Mouse (Mus musculus): ENCODE results near the gene Nectin3. TPM values are rescaled to one million over a fixed set of nuclear protein-coding genes. Genes with fewer than 3 reads are reported as not detected.

Gene Nectin3
- polyA plus RNA-seq, 1 experiment from 2014 or later, result 44.5 TPM

GRCm38 (mm10) chr16:46416177-46416576 is 82.1 kb downstream of the Nectin3 start:
- Histone ChIP-seq H3K4me2 (no peak overlapping the region), H3K9ac (no peak overlapping the region), H3K27me3 (ENCODE audit: insufficient read depth, low read length) (no peaks in the 10 kb centered on the region), H3K4me1 (ENCODE audit: insufficient read depth) (no peaks in the 10 kb centered on the region), H3K36me3 (ENCODE audit: insufficient read depth) (0 out of 2 replicates have a peak, but pooled peaks cover 4% of the 10 kb centered on the region), H3K4me3 (ENCODE audit: low read depth, low read length) (no peak overlapping the region), H3K27ac (ENCODE audit: low read depth) (no peak overlapping the region), H3K9me3 (ENCODE audit: low read depth, low read length) (no peaks in the 10 kb centered on the region)
- 89% methylated on average over 3 of the region's 3 CpGs for WGBS
- no peak for ATAC-seq (ENCODE audit: insufficient read depth)
- no peak for DNase-seq
- no peak for TF ChIP-seq CTCF (IDR thresholded peaks at IDR 0.05; ENCODE audit: low read depth)

GRCm38 (mm10) chr16:46410739-46411057 is 87.6 kb downstream of the Nectin3 start:
- Histone ChIP-seq H3K9ac (no peak overlapping the region), H3K9me3 (ENCODE audit: low read depth, low read length) (no peaks in the 10 kb centered on the region), H3K4me3 (ENCODE audit: low read depth, low read length) (no peak overlapping the region), H3K4me1 (ENCODE audit: insufficient read depth) (no peaks in the 10 kb centered on the region), H3K27me3 (ENCODE audit: insufficient read depth, low read length) (no peaks in the 10 kb centered on the region), H3K36me3 (ENCODE audit: insufficient read depth) (no peaks in the 10 kb centered on the region), H3K4me2 (no peak overlapping the region), H3K27ac (ENCODE audit: low read depth) (peak overlapping the region; percentile 38; the same call in 1 of the 2 replicates)
- no peak for TF ChIP-seq CTCF (IDR thresholded peaks at IDR 0.05; ENCODE audit: low read depth)
- 61% methylated on average over 3 of the region's 3 CpGs for WGBS
- ATAC-seq (ENCODE audit: insufficient read depth) (0 out of 2 replicates have a peak, but pooled peaks have one; percentile 28), DNase-seq (no peak)

DNA sequence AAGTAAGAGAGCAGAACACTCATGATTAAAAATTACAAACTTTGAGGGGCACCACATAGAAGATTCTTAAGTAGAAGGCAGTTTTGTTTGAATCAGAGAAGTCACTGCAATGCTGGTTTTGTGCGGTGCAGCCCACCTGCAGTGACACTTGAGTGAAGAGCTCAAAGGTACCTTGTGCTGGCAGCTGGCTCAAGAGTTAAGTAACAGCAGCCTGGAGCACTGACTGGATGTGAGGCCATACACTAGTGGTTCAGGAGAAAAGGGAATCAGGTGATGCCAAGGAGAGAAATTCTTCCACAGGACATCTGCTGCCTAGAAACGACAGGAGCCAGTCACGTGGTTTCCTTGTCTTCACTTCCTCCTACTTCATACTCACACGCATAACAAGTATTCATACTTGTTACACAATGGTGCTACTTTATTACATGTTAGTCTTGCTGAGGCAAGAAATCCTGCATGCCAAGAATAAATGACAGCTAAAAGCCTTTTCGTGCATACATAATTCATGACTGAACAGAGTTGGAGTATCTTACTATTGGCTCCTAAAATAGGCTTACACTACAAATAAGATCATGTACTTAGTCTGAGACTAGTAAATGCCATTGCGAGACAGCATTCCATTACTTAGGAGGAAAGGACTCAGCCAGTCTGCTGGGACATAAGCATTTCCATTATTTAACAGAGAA is 88.1 kb downstream of the Nectin3 start:
- Histone ChIP-seq H3K27me3 (ENCODE audit: insufficient read depth, low read length) (no peaks in the 10 kb centered on the region), H3K9me3 (ENCODE audit: low read depth, low read length) (no peaks in the 10 kb centered on the region), H3K27ac (ENCODE audit: low read depth) (peak overlapping the region; percentile 38; the same call in 1 of the 2 replicates), H3K4me3 (ENCODE audit: low read depth, low read length) (no peak overlapping the region), H3K36me3 (ENCODE audit: insufficient read depth) (0 out of 2 replicates have a peak, but pooled peaks cover 3% of the 10 kb centered on the region), H3K4me1 (ENCODE audit: insufficient read depth) (no peaks in the 10 kb centered on the region), H3K9ac (no peak overlapping the region), H3K4me2 (no peak overlapping the region)
- 62% methylated on average over 6 of the region's 6 CpGs for WGBS
- DNase-seq (peak; percentile 5), ATAC-seq (ENCODE audit: insufficient read depth) (peak; percentile 52)
- no peak for TF ChIP-seq CTCF (IDR thresholded peaks at IDR 0.05; ENCODE audit: low read depth)

DNA sequence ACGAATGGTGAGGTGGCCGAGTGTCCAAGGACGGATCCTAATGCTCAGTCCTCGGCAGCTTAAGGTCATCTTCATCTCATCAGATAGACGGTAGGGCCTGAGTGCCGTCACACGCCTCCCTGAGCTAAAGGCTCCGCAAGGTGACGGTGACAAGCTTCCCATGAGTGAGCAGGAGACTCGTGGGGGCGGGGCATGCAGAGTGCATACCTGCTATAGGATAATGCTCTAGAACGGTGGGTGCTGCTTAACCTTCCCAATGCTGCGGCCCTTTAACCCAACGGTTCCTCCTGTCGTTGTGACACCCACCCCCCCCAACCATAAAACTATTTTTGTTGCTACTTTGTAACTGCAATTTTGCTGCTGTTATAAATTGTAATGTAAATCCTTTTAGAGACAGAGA is 90.3 kb downstream of the Nectin3 start:
- TF ChIP-seq CTCF (IDR thresholded peaks at IDR 0.05; ENCODE audit: low read depth), result no peak
- no peak overlapping the region for H3K9ac ChIP-seq
- H3K36me3 ChIP-seq (ENCODE audit: insufficient read depth), result 0 out of 2 replicates have a peak, but pooled peaks cover 3% of the 10 kb centered on the region
- H3K9me3 ChIP-seq (ENCODE audit: low read depth, low read length), result no peaks in the 10 kb centered on the region
- DNase-seq (no peak), ATAC-seq (ENCODE audit: insufficient read depth) (no peak)
- H3K27ac ChIP-seq (ENCODE audit: low read depth), result no peak overlapping the region
- WGBS, result 87% methylated on average over 15 of the region's 15 CpGs
- no peak overlapping the region for H3K4me3 ChIP-seq (ENCODE audit: low read depth, low read length)
- no peaks in the 10 kb centered on the region for H3K27me3 ChIP-seq (ENCODE audit: insufficient read depth, low read length)
- no peaks in the 10 kb centered on the region for H3K4me1 ChIP-seq (ENCODE audit: insufficient read depth)
- no peak overlapping the region for H3K4me2 ChIP-seq

DNA sequence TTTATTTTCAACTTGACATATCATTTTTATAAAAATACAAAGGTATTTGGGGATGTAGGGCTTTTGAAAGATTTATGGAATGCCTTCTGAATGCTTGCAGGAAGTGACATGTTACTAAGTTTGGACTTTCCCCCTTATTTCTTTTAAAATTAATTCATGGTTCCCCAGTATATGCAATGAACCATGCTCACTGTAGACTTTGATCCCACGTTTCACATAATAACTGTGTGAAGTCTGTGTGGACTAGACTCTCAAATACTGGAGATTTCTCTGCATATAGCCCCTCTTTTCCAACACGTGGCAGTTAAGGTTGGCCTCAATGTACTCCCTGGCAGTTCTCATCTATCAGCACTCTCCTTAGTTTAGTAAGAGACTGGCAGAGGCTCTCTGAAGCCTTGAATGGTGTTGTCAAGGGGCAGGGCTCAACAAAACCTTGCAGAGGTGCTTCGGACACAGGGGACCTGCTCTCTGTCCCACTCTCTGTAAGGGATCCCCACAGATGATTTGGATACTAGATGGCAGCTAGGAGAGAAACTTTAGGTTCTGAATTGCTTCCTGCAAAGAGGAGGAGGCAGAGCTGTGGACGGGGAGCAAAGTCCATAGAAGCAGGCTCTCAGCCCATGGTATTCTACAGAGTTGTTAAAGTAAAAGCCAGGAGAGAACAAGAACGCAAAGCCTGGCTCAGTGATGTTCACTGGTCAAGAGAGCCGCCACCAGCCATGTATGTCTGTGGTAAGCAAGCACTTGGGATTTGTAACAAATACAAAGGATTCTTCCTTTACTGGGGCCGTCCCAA is 91.3 kb downstream of the Nectin3 start:
- TF ChIP-seq CTCF (IDR thresholded peaks at IDR 0.05; ENCODE audit: low read depth), result no peak

DNA sequence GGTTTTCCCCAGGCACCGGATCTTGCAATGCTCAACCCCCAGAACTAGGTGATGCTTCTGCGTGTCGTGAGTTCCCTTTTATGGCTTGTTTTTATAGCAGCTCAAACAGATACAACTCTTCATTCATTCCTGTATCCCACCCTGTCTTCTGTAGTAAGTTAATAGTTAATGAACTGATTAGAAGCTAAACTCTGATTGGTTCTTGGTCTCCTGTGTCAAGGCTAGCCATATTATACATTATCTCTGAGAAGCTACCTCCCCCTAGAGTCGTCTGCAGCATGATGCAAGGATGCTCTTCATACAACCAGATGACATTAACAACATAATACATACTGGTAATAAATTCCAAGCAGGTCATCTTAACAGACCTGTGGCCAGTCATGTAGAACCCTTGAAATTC is 100.4 kb downstream of the Nectin3 start:
- WGBS, result 84% methylated on average over 4 of the region's 4 CpGs
- Histone ChIP-seq H3K9me3 (ENCODE audit: low read depth, low read length) (no peaks in the 10 kb centered on the region), H3K4me1 (ENCODE audit: insufficient read depth) (no peaks in the 10 kb centered on the region), H3K4me3 (ENCODE audit: low read depth, low read length) (no peak overlapping the region), H3K4me2 (no peak overlapping the region), H3K9ac (no peak overlapping the region), H3K27ac (ENCODE audit: low read depth) (no peak overlapping the region), H3K36me3 (ENCODE audit: insufficient read depth) (no peaks in the 10 kb centered on the region), H3K27me3 (ENCODE audit: insufficient read depth, low read length) (no peaks in the 10 kb centered on the region)
- DNase-seq, result no peak
- no peak for ATAC-seq (ENCODE audit: insufficient read depth)
- TF ChIP-seq CTCF (IDR thresholded peaks at IDR 0.05; ENCODE audit: low read depth), result no peak

More for the DNA sequence above, 91.3 kb downstream of the Nectin3 start:
- DNase-seq, result no peak
- no peaks in the 10 kb centered on the region for H3K9me3 ChIP-seq (ENCODE audit: low read depth, low read length)
- no peaks in the 10 kb centered on the region for H3K27me3 ChIP-seq (ENCODE audit: insufficient read depth, low read length)
- no peak for ATAC-seq (ENCODE audit: insufficient read depth)
- H3K4me2 ChIP-seq, result no peak overlapping the region
- no peak overlapping the region for H3K4me3 ChIP-seq (ENCODE audit: low read depth, low read length)
- no peaks in the 10 kb centered on the region for H3K4me1 ChIP-seq (ENCODE audit: insufficient read depth)
- H3K9ac ChIP-seq, result no peak overlapping the region
- H3K36me3 ChIP-seq (ENCODE audit: insufficient read depth), result 0 out of 2 replicates have a peak, but pooled peaks cover 3% of the 10 kb centered on the region
- 82% methylated on average over 7 of the region's 7 CpGs for WGBS
- no peak overlapping the region for H3K27ac ChIP-seq (ENCODE audit: low read depth)

GRCm38 (mm10) chr16:46389415-46390033 is 108.8 kb downstream of the Nectin3 start:
- Histone ChIP-seq H3K4me2 (no peak overlapping the region), H3K27ac (ENCODE audit: low read depth) (no peak overlapping the region), H3K27me3 (ENCODE audit: insufficient read depth, low read length) (no peaks in the 10 kb centered on the region), H3K36me3 (ENCODE audit: insufficient read depth) (no peaks in the 10 kb centered on the region), H3K4me3 (ENCODE audit: low read depth, low read length) (no peak overlapping the region), H3K9me3 (ENCODE audit: low read depth, low read length) (no peaks in the 10 kb centered on the region), H3K4me1 (ENCODE audit: insufficient read depth) (no peaks in the 10 kb centered on the region), H3K9ac (no peak overlapping the region)
- ATAC-seq (ENCODE audit: insufficient read depth), result no peak
- no peak for TF ChIP-seq CTCF (IDR thresholded peaks at IDR 0.05; ENCODE audit: low read depth)
- no peak for DNase-seq
- 53% methylated on average over 6 of the region's 6 CpGs for WGBS

Measured in lung, embryonic 14.5 days (tissue).